Mouse (Mus musculus): ENCODE data around the gene Gper1.

- no peak for TF ChIP-seq CTCF (IDR thresholded peaks at IDR 0.05; ENCODE audit: borderline replicate concordance, control insufficient read depth, extremely low read depth, insufficient read depth, low read length, poor library complexity)
- TF ChIP-seq POLR2A (IDR thresholded peaks at IDR 0.05; ENCODE audit: control insufficient read depth, extremely low read depth, insufficient read depth, low read length, poor library complexity): no peak
Observed at GRCm38 (mm10) chr5:139418110-139418509, 4.8 kb upstream of the Gper1 start.
